Mouse (Mus musculus) heart, postnatal 4 days (tissue): ENCODE data around the gene Hcn4. TPM values are rescaled to one million over a fixed set of nuclear protein-coding genes. Genes with fewer than 3 reads are reported as not detected.

Experiments used
- DNase-seq: peaks from one replicate; pipeline ENCODE4 v3.0.0; 2021
- total RNA-seq, 2 experiments: library from RNA; stranded (reverse); gene quantifications; 2 replicates each; pipeline ENCODE4 v1.2.3; 2021

The Hcn4 gene
- total RNA-seq, 2 experiments from 2014 or later, result 11.6 to 12.5 TPM

DNA sequence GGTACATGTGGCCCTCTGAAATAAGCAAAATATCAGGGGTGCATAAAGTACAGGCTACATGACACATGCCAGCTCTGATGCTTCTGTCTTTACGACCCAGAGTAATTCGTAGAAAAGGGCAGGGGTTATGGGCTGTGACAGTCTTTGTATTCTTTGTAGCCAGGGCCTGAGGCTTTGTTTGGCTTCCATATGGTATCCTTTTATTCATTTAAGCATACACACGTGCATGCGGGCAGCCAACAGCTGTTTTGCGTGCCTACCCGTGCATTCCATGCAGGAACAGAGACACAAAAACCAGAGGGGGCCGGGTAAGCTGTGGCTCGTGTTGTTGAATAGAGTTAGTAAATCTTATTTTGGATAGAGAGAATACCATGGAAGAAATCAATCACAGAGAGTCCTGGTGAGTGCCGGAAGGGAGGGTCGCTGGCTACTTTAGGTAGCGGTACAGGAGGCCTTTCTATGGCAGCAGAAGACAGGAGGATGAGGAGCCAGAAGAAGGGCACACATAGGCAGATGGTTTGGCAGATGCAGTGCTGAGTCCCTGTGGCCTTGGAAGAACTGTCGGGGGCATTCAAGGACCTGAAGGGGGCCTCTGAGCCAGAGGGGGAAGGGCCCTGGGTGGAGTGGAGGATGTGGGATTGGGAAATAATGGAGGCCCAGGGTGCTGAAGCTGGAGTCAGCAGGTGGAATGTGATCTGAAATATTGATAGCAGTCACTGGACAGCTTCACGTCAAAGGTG, 26.5 kb downstream of the Hcn4 start:
- no peak for DNase-seq

DNA sequence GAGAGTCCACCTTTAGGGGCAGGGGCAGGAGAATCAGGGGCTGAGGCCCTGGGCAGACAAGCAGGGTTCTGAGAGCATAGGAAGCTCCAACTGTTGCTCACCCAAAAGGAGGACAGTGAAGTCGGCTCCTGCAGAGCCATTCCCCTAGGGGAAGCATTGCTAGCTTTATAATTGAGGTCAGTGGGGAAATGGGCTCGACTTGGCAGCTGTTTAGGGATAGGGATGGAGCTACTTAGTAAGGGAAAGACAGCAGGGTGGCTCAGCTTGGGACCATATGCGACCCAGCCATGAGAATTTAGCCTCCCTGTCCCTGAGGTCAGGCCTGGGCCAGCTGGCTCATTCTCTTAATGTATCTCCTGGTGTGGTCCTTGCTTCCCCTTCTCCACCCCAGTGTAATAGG, 31.7 kb downstream of the Hcn4 start:
- DNase-seq, result no peak

DNA sequence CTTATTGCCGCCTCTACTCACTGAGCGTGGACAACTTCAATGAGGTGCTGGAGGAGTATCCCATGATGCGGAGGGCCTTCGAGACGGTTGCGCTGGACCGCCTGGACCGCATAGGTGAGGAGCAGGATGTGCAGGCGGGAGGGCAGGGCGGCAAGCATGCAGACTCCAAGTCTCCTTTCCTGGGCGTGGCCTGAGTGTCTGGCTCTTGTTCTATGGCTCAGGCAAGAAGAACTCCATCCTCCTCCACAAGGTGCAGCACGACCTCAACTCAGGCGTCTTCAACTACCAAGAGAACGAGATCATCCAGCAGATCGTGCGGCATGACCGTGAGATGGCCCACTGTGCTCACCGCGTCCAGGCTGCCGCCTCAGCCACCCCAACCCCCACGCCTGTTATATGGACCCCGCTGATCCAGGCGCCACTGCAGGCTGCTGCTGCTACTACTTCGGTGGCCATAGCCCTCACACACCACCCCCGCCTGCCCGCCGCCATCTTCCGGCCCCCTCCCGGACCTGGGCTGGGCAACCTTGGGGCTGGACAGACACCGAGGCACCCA, 35.9 kb downstream of the Hcn4 start:
- no peak for DNase-seq

DNA sequence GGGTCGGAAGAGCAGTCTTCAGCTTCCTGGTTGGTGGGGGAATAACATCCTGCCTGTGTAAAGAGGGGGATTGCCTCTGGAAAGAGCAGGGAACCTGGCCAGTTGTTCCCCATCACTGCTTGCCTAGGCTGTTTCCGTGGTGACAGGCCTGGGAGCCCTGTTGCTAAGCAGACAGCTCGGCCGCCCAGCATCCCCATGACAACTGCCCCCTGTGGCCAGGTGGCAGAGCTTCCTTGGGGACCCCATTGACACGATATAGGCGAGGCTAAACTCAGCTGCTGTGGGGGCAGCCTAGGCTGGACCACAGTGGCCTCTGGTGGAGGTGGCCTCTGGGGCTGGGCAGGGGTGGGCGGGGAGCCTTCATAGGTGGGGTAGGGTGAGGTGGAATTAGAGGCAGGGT, 40.6 kb downstream of the Hcn4 start:
- no peak for DNase-seq

DNA sequence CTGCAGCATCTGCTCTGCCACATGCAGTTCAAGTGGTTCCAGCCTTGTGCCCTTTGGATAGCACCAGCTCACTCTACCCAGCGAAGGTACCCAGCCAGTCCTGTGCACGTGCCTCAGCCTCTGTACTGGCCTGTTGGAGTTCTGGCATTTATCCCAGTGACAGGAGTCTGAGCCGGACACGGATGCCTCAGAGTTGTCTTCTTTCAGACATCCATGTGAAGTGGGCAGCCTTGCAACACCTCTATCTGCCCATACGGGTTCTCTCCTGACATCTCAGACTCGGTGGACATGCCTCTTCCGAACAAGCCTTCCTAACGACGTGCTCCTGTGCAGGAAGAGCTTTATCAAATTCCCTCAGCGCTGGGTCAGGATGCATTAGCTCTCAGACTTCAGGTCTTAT, 47.9 kb downstream of the Hcn4 start:
- no peak for DNase-seq

DNA sequence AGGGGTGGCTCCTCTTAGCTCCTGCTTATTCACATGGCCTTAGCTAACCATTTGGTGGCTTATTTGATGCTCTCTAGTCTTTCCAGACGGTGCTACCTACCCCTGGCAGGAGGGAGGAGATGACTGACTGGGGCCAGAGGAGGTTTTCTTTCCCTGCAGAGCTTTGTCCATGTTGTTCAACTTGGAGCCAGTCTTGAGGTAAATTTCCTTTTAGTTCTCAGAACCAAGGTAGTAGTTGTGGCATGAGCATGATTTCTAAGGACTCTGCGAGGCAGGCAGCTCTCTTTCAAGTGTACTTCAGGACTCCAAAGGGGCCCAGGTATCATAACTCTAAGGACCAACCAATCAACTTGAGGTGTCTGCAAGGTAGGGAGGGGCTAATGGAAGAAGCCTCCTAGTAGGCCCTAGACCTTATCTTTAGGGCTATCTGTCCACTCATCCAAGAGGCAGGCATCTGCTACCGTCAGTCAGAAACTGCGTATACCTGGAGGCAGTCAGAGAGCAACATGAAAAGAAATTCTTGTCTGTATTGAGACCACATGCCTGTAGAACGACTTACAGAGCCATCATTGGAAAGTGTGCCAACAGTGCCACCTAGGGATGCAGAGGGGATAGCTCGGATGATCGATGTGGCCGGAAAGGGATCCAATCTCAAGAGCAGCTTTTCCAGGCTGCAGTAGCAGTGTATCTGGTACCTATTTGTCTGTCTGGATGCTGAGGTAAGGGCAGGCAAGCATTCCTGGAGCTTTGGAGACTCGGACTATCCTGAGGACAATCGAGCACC, 50.5 kb downstream of the Hcn4 start:
- peak; percentile 71 for DNase-seq

DNA sequence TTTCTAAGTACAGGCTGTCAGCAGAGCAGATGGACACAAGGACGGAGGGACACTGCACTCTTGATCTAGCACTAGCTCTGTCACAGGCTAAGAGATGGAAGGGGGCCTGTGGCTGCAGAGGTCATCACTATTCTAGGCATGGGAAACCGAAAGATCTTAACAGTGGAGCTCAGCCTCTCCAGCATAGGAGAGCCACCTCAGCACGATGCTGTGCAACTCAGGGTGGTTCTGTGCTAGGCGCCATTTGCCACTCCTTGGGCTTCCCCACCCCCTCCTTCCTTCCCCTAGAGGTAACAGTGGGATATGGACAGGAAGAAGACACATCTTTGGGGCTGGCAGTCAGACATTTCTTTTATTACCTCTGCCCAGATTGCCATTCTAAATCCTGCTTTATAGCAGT, 51.1 kb downstream of the Hcn4 start:
- no peak for DNase-seq

DNA sequence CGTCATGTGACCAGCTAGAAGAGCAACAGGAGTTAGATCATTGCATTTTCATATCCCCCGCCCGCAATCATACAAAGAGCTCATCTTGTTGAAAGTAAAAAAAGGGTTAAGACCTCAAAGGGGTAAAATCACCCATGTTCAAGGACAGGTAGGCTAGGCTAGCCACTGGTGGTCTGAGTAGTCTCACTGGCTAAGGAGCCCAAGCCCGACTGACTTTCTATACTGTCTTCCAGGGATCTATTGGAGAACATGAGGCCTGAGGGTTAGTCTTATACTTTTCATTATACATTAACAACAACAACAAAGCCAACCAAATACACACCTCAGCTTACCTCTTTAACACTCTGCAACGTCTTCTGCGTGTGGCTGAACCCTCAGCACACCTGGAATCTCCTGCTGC, 52.2 kb downstream of the Hcn4 start:
- no peak for DNase-seq

DNA sequence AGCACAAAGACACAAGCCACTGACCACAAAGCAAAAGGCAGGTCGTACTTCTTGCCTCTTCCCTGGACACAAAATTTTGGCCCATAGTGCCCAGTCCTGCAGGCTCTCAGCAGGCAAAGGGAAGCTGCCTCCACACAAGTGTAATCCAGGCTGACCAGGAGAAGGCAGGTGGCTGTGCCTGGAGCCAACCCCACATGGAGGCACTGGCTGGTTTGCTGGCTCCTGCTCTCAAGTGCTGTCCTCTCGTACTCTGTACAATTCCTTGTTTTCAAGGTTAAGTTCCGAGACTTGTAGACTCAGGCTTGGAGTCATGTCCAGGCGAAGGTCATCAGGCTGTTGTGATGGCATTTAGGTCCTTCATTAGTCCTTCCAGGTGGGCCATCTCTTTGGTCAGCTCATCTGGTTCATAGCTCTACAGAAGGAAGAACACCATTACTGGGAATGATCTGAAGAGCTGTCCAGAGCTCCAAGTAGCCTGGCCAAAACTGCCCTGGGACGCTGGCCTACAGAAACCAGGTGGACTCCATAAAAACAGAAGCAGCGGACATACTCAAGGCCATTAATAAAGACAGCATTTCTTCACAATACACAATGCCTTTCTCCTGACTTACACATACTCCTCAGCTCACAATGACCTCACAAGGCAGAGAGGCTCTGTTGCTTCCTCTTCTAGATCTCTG, 53.9 kb downstream of the Hcn4 start:
- no peak for DNase-seq

DNA sequence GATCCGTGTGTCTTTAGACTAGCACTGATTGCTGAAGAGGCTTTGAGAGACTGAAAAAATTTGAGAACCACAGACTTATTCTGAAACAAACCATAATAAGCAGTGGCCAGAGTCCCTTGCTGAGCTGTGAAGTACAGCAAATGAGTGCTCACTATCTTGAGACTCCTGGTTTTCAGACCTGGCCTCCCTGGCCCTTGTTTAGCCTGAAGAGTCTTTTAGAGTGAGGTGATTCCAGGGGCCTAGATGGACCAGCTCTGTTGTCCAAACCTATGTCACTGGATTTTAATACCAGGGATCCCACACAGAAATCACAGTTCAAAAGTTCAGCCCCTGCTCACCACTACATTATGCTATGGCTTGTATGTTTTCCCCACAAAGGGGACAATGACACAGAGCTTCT, 56.6 kb downstream of the Hcn4 start:
- DNase-seq, result no peak

DNA sequence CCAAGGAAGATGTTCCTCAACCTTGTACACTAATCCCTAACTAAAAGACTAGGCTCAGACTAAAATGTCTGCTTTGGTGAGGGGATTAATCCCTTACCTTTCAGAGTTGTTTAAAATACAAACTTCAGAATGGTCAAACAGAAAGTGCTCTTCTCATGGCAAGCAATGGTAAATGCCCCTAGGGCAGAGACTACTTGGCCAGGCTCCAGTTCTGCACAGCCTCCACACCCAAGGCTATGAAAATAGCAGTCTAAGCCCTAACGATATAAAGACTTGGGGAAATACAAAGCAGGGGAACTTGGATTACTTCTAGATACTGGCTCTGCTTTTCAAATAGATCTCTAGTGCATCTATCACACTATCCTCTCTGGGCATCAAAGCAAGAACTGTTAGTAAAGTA, 59.5 kb downstream of the Hcn4 start:
- no peak for DNase-seq

DNA sequence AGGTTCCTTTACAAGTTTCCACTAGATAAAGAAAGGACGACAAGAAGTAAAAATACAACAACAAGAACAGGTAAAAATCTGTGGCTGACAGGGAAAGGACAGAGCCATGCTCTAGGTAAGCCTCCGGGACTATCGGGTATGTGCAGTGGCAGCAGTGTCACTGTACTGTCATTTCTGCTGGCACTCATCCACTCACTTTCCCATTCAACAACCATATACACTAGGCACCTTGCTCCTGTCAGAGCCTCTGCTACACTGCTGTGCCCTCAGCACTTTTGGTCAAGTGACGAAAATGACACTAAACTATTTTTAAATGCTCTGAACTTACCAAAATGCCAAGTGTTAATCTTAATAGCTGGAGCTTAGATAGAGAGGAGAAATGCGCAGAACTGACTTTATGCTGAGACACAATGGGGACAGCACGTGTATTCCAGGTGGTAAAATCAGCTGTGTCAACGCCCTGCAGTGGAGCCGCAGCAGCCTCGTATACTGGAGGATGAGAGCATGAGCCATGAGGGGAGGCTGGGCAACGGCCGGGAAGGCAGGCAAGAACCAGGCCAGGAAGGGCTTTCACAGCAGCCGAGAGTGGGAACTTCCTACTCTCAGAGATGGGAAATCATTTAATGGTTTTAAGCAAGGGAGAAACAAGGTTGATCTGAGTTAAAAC, 66.7 kb downstream of the Hcn4 start:
- peak; percentile 25 for DNase-seq

DNA sequence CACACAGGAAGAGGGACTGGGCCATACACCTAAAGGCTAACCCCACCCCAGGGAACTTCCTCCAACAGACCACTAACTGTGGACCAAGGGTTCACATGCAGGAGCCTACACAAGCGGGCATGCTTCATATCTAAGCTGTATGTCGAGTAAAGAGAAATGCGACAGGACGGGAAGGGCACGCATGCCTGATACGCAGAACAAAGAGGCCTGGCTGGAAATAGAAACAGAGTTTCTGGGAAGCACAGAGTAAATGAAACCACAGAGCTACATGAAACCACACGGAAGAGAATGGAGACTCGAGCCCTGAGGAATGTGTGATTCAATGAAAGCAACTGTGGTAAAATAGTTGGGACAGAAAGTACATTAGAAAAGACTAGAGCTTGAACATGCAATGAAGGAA, 67.7 kb downstream of the Hcn4 start:
- no peak for DNase-seq

DNA sequence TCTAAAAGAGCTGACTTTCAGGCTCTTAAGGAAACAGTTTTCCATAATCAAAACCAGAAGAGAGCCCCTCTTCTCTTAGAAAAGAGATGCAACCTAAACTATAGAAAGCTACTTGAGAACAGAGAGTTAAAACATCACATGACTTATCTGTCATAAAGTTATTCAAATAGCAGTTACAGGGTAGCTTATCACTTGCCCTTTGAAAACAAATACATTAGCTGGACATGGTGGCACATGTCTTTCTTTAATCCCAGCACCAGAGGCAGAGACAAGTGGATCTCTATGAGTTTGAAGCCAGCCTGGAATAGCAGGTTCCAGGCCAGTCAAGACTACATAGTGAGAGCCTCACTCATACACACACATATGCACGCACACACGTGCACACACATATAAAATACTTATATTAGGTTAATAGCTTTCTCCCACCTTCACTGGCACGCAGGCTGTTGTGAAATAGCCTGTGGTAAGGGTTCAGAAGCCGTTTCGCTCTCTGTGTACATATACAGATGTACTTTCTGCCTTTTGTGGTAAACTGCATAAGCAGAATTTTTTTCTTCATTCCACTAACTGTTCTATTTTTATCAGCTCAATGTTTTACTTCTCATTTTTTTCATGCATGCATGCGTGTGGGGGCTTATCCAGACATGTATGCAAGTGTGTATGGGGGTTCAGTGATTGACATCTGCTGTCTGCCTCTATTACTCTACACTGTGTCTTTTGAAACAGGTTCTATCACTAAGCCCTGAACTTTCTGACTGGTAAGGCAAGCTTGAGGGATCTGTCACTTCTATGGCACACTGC, 68.8 kb downstream of the Hcn4 start:
- DNase-seq, result no peak

DNA sequence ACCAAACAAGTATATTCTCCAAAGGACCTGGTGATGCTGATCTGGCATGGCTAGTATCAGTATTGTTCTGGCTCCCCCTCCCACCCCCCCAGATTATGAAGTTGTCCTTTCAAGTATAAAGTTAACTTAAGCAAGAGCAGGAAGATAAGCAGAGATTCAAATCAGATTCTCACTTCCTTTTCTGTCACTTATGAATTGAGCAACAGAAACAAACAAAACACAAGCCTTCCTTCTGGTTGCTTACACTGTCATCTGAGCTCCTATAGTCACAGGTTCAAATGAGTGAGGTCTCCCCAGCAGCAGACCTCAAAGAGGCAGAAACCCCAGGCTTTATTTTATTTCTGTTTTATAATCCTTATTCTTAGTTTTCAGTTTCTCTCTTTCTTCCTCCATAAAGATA, 76.4 kb downstream of the Hcn4 start:
- DNase-seq, result no peak

DNA sequence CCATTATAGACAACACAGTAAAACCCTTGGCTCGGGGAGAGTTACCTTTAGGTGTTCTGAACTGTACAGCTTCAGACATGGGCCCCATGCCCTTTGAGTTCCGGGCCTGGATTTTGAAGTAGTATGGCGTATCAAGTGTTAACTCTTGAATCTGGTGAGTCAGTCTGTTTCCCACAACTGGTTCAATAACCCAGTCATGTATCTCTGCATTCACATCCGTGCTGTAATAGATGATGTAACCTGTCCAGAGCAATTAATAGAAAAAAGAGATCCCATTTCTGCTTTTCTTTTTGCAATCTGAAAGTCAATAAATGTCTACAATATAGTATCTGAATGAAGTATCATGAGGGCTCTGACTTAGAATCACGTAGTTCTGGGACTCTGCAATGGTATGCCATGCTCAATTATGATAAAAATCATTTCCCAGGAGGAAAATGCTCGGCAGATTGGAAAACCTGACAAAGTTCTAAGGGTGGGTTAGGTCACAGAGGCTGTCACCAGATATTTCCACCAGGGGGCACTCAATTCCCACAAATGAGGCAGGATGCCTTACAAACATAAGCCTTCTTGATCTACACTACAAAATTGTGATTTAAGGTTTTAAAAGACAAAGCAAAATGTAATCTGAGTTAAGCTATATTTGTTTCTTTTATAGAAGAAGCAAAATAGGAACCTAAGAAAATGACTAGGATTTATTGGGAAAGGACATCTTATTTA, 79.8 kb downstream of the Hcn4 start:
- peak; percentile 73 for DNase-seq

Other genes with a start within 250 kb of the Hcn4 start
- gene Nptn, start 241.2 kb upstream of the Hcn4 start, total RNA-seq, result 100 to 1,000 TPM; 194 to 206 TPM
- 1 to 10 TPM; 1.9 to 4.9 TPM for gene Rec114, start 79.4 kb upstream of the Hcn4 start, total RNA-seq
- 10 to 100 TPM; 72.3 to 72.8 TPM for gene Neo1, start 213.0 kb downstream of the Hcn4 start, total RNA-seq